Mouse (Mus musculus) layer of hippocampus, adult 9-11 months (tissue): Measurements from ENCODE around the gene Zdhhc25.

ENCODE experiments used
- DNase-seq: peaks from one replicate; pipeline ENCODE4 v3.0.0; 2022

Zdhhc25 gene

GRCm38 (mm10) chr15:88600002-88600401 lies at the start of gene Zdhhc25:
Gene Zdhhc25 (plus strand): TSS chr15:88600302.
- DNase-seq, result no peak

DNA sequence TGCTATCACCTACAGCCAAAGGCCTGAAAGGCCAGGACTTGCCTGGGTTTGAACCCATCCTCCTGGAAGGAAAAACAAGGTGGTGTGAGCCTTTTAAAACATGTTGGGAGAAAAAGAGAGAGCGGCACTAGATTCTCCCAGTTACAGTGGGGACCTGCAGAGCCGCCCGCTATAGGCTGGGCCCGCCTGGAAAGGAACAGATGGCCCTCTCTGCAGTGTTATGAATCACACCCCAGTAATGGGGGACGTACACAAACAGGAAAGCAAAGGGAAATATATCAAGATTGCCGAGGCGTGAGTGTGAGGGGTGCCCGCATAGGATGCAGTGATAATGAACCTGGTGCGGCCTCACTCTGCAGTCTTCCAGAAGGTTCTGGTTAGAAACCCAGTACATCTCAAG lies 47.2 kb upstream of the Zdhhc25 start:
- no peak for DNase-seq

GRCm38 (mm10) chr15:88555476-88555875 lies 44.6 kb upstream of the Zdhhc25 start:
- no peak for DNase-seq

DNA sequence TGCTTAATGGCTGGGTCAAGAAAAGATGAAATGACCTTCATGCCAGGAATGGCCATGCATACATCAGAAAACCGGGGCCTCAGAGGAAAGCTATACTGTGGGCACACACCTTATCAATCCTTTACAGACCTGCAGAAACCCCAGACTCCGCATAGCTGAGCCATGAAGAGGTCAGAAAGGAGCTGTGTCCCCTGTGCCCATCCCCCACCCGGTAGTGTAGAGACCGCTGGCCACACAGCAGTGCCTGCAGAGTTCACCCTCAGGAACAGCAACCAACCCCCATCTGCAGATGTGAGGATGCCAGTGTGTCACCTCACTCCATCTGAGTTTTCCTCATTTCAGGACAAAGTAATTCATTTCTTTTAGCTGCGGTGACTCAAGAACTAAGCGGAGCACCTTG lies 39.5 kb upstream of the Zdhhc25 start:
- DNase-seq, result no peak

- no peak for DNase-seq
These were observed 38.9 kb upstream of the Zdhhc25 start for GRCm38 (mm10) chr15:88561058-88561730.

GRCm38 (mm10) chr15:88565307-88565706 lies 34.8 kb upstream of the Zdhhc25 start:
- DNase-seq, result no peak

DNA sequence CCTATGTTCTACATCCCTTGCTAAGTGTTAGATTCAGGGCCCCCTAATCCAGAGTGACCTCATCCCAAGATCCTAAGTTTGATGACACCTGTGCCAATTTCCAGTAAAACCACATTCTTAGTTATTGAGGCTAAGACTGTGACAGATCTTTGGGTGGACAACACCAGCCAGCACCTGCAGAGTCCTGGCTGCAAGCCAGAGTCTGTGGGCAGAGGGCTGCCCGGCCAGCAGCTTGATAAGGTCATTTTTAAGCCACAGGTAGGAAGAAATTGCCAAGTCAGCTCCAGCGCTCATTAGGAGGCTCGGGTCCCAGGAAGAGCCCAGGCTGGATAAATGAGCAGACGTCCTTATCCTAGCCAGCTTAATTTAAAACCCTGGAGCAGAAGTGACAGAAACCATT lies 34.3 kb upstream of the Zdhhc25 start:
- DNase-seq, result no peak

GRCm38 (mm10) chr15:88570697-88571096 lies 29.4 kb upstream of the Zdhhc25 start:
- DNase-seq, result peak; percentile 29

GRCm38 (mm10) chr15:88579461-88579860 lies 20.6 kb upstream of the Zdhhc25 start:
- DNase-seq, result no peak

DNA sequence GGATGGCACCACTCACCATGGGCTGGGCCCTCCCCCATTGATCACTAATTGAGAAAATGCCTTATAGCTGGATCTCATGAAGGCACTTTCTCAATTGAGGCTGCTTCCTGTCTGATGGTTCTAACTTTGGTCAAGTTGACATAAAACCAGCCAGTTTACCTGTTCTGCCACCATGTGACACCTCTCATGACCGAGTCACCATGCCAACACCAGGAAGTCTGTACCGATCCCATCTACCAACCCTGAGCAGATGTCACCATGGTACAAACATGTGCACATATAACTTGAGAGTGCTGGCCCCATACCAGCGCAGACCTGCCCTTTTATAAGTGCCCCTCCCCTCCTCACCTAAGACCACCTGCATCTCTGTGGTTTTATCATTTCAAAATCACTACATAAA lies 2.4 kb downstream of the Zdhhc25 start:
- no peak for DNase-seq

DNA sequence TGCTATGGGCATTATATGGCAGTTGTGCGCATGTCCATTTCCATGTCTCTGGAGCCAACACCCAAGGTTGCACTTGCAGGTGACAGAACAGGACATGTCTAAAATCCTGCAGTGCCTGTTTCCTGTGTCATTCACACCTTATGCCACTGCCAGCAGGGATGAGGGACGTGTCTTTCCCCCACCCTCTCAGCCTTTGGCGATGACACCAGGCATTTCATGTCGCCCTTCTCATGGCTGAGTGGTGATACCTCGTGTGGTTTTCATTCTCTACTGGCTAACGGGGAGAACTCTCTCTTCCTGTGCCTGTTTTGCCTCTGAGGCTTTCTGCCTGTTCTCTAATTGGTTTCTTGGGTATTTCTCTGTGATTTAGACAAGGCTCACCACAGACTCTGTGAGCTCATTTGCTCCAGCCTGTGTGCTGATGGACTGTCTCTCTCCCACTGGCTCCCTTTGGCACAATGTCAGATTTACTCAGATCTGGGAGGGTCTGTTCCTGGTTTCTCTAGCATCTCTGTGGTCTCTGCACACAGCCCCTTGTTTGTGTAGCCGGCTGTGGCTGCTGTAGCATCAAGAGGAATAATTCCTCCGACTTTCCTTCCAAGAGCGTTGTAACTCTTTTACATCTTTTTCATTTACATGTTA lies 3.1 kb downstream of the Zdhhc25 start:
- no peak for DNase-seq

GRCm38 (mm10) chr15:88603733-88604119 lies 3.6 kb downstream of the Zdhhc25 start:
- no peak for DNase-seq

GRCm38 (mm10) chr15:88604669-88605414 lies 4.7 kb downstream of the Zdhhc25 start:
- no peak for DNase-seq

- DNase-seq, result no peak
These were observed 5.3 kb downstream of the Zdhhc25 start for GRCm38 (mm10) chr15:88605415-88605785.

GRCm38 (mm10) chr15:88617125-88617524 lies 17.0 kb downstream of the Zdhhc25 start:
- no peak for DNase-seq

- peak; percentile 18 for DNase-seq
These were observed 18.1 kb downstream of the Zdhhc25 start for GRCm38 (mm10) chr15:88618008-88618773.

DNA sequence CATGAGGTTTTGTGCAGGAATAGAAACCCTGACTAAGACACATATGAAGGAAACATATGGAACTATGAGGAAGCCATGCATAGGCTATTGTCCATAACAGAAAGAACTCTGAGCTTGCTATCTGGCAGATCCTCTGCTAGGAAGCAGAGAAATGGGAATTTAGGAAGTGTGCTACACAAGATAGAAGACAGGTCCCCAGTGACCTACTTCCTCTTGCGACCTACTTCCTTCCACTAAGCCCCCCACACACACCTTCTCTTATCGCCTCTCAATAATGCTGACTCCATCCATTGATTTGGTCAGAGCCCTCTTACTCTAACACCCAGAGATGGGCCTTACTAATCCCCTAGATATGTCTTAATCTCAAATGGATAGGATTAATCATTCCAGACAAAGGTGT lies 19.9 kb downstream of the Zdhhc25 start:
- no peak for DNase-seq

GRCm38 (mm10) chr15:88623891-88624290 lies 23.8 kb downstream of the Zdhhc25 start:
- DNase-seq, result no peak

DNA sequence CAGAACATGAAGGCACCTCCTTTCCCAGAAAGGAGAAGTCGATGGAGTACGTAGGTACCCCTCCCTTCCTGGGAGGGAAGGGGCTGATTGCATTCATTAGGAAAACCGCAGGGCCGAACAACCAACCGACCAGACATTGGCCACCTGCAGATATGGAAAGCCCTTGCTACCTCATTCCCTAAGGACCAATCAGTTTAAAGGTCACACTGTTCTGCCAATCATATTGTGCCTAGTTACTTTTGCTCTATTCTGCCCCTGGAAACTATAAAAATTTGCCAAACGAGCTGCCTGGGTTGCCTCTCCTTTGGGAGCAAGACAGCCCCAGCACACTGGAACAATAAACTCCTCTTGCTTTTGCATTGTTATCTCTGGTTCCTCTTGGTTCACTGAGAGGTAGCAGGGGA lies 24.8 kb downstream of the Zdhhc25 start:
- no peak for DNase-seq

DNA sequence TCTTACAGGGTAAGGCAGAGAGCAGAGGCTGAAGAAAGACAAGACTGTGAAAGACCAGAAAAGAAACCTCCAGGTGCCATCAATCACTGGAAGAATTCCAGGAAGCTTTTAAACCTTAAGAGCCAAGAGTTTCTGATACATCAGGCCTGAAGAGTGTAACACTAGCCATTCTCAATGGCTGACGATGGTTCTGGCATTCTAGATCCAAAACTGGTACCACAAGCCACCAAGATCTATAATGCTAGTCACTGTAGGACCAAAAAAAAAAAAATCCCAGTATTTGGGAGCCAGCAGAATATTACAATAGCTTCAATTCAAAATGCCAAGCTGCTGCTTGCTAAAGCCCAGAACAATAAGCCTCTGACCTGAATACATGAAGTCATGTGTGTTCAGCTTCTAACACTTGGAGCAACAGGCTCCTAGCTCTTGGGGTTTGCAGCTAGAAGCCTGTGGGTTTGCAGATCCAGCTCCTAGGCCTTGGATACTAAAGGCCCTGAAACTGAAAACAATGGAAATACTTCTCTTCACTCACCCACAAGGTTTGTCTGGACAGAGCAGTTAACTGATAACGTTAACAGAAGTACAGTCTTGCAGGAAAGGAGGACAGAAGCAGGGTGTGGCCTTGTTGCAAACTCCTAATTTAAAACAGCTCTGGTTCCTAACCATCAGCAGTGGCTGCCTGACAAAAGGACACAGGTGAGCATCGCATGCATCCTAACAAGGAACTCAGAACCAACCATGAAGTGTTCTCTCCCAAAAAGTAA lies 25.4 kb downstream of the Zdhhc25 start:
- no peak for DNase-seq

GRCm38 (mm10) chr15:88626886-88627488 lies 26.9 kb downstream of the Zdhhc25 start:
- DNase-seq, result no peak

- no peak for DNase-seq
These were observed 28.8 kb downstream of the Zdhhc25 start for GRCm38 (mm10) chr15:88628801-88629356.
